Mouse (Mus musculus) intestine, postnatal 0 days (tissue): ENCODE results near the gene Nisch. TPM values are rescaled to one million over a fixed set of nuclear protein-coding genes. Genes with fewer than 3 reads are reported as not detected.

Experiments
- ATAC-seq: fragments of 200-750 bp; cut with Nextera tagmentation; 2 replicates; pipeline ENCODE4 v1.8.0; 2017; ENCODE audit warnings: mild to moderate bottlenecking, moderate TSS enrichment, moderate library complexity
- H3K27ac ChIP-seq: fragments of 300-500 bp; sonication (generic); 2 replicates; pipeline ENCODE4 v1.5.1; 2014; ENCODE audit warnings: mild to moderate bottlenecking, low read depth, low read length, moderate library complexity
- H3K27me3 ChIP-seq: fragments of 300-500 bp; sonication (generic); replicated peaks from 2 replicates; pipeline ENCODE4 v1.6.1; 2014; ENCODE audit warnings: low read length, mixed read lengths; ENCODE audit not compliant: control insufficient read depth, insufficient read depth
- H3K36me3 ChIP-seq: fragments of 300-500 bp; sonication (generic); 2 replicates; pipeline ENCODE4 v1.6.1; 2014; ENCODE audit warnings: mild to moderate bottlenecking, moderate library complexity; ENCODE audit not compliant: control insufficient read depth, insufficient read depth
- H3K4me1 ChIP-seq: fragments of 300-500 bp; sonication (generic); replicated peaks from 2 replicates; pipeline ENCODE4 v1.6.1; 2014; ENCODE audit warnings: antibody characterized with exemption, low read length, mixed read lengths; ENCODE audit not compliant: control insufficient read depth, insufficient read depth
- H3K4me2 ChIP-seq: fragments of 300-500 bp; sonication (generic); replicated peaks from 2 replicates; pipeline ENCODE4 v1.6.1; 2014; ENCODE audit warnings: low read depth, mild to moderate bottlenecking, moderate library complexity
- H3K4me3 ChIP-seq: fragments of 300-500 bp; sonication (generic); 2 replicates; pipeline ENCODE4 v1.5.1; 2014; ENCODE audit warnings: low read depth, low read length
- H3K9ac ChIP-seq: fragments of 300-500 bp; sonication (generic); 2 replicates; pipeline ENCODE4 v1.6.1; 2014; ENCODE audit warnings: mild to moderate bottlenecking, low read depth, low read length
- H3K9me3 ChIP-seq: fragments of 300-500 bp; sonication (generic); 2 replicates; pipeline ENCODE4 v1.6.1; 2016; ENCODE audit warnings: mixed run types; ENCODE audit not compliant: control insufficient read depth
- CTCF ChIP-seq: sonication (generic); IDR thresholded peaks from 2 replicates; pipeline ENCODE4 v1.5.1; 2016; ENCODE audit warnings: low read depth, mild to moderate bottlenecking, control low read depth, antibody characterized with exemption, moderate library complexity
- WGBS: fragments of 180-500 bp; shearing (Covaris S2); extraction: QIAGEN DNeasy Blood & Tissue Kit; methylation state at CpG from one replicate; pipeline ENCODE4 v1.1.7; 2014; 5-methylcytosine and 5-hydroxymethylcytosine counted together
- polyA plus RNA-seq: library from polyadenylated mRNA; unstranded; fragments of >200 nt; fragmentation: Nextera tagmentation; extraction: Ambion mirVana; gene quantifications from 2 replicates; pipeline ENCODE4 v1.2.1, GENCODE M21; 2015

Nisch gene
- polyA plus RNA-seq, 1 experiment from 2014 or later, result 74.1 TPM

DNA sequence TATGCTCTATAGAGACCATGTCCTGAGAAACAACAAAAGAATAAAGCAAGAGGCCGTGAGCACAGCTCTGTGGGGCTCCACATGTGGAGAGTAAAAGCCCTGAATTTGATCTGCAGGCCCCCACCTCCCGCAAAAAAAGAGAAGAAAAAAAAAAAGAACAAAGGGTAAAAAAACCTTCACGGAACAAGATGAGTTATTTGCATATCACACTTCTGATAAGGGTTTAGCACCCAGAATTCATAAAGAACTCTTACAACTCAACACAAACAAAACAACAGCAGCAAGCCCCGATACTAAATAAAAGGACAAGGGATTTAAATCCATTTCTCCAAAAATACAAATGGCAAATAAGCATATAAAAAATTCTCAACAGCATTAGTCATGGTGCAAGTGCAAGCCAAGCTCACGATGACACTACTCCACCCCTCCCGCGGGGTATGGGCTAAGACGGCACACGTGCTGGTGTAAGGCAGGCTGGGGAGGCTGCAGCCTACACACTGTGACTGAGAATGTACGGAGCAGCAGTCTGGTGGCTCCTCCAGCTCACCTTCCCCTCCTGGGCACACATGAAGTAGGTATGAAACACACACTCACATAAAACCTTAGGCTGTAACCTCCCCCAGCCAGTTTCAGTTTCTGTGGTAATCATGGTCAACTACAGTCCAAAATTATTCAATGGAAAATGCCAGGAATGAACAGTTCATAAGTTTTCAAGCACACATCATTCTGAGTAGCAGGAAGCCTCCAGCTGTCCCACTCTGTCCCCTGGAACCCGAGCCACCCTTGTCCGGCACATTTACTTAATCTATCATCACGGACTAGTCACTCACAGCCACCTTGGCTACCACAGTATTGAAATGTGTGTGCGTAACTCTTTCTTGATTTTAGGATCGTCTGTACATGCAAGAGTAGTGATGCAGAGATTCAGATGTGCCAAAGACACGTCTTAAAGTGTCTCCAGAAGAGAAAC, 18.9 kb downstream of the Nisch start:
- peaks cover 67% of the 10 kb centered on the region for H3K36me3 ChIP-seq
- H3K4me2 ChIP-seq, result no peak overlapping the region
- H3K4me1 ChIP-seq, result no peaks in the 10 kb centered on the region
- no peaks in the 10 kb centered on the region for H3K27me3 ChIP-seq
- H3K9ac ChIP-seq, result no peak overlapping the region
- TF ChIP-seq CTCF, result no peak
- no peak overlapping the region for H3K4me3 ChIP-seq
- no peaks in the 10 kb centered on the region for H3K9me3 ChIP-seq
- H3K27ac ChIP-seq, result peak overlapping the region; percentile 50; the same call in 1 of the 2 replicates
- WGBS, result 59% methylated on average over 16 of the region's 16 CpGs
- ATAC-seq, result no peak; the same call in 1 of the 2 replicates

DNA sequence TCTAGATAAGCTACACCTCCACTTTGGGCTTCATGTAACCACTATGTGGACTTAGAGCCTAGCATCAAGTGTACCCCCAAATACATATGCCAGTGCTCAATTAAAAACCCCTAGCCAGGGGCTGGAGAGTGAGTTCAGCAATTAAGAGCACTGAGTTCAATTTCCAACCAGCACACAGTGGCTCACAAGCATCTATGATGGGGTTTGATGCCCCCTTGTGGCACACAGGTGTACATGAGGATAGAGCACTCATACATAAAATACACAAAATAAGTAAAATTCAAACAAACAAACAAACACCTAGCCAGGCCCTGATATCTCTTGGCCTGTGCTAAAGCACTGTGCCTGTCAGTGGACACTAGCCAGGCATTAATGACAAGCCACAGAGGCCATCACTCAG, 20.8 kb downstream of the Nisch start:
- Histone ChIP-seq H3K9me3 (no peaks in the 10 kb centered on the region), H3K4me2 (no peak overlapping the region), H3K4me3 (no peak overlapping the region), H3K4me1 (no peaks in the 10 kb centered on the region), H3K27me3 (no peaks in the 10 kb centered on the region), H3K27ac (no peak overlapping the region), H3K9ac (no peak overlapping the region), H3K36me3 (peaks cover 69% of the 10 kb centered on the region)
- peak; percentile 76 for TF ChIP-seq CTCF
- ATAC-seq, result 0 out of 2 replicates have a peak, but pooled peaks have one; percentile 17

DNA sequence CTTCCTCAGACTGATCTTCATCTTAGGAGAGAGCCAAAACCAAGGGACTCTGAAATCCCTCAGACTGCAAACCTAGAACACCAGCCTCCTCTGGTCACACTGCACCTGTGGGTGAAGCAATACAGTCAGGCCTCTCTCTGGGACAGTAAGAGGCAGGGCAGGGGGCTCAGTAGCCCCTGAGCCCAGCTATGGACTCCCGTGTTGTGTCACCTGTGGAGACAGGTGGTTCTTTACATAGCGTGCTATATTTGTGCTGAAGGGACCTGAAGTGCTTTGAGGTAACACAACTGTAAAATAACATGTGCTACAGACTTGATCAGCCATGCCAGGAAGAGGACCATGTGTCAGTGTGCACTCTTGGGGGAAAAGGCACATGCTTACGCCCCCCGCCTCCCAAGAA, 21.2 kb downstream of the Nisch start:
- H3K27ac ChIP-seq, result no peak overlapping the region

DNA sequence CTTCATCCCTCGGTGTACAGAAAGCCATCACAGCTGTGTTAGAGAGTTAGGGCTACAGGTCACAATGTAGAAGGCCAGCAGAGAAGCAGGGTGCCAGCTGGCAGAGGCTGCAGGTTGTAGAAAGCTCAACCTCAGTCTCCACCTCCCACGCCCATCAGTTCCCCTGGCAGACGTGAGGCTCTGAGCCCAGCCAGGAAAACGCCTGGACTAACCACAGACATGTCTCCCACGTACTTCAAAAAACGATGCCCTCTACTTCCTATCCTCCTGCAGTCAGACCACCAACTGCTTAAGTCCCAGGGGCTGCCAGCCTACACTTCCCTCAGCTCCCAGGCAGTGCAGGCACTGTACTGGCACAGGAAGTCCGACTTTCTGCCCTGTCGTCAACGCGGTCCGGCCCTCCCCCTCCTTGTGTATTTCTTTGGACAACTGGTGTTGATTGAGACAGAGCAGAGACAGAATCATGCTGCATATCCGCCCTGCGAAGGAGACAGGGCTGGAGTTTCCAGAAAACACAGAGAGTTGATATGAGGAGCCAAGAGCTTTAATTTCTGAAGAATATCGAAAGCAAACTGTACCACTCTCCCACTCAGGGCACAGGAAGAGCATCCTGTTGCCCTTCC, 21.7 kb downstream of the Nisch start:
- 67% methylated on average over 14 of the region's 14 CpGs for WGBS
- Histone ChIP-seq H3K27ac (no peak overlapping the region), H3K4me3 (no peak overlapping the region), H3K9me3 (no peaks in the 10 kb centered on the region), H3K36me3 (peaks cover 69% of the 10 kb centered on the region), H3K4me2 (no peak overlapping the region), H3K9ac (no peak overlapping the region), H3K4me1 (no peaks in the 10 kb centered on the region), H3K27me3 (no peaks in the 10 kb centered on the region)
- TF ChIP-seq CTCF, result no peak
- ATAC-seq, result no peak

More for the DNA sequence above, 21.2 kb downstream of the Nisch start:
- Histone ChIP-seq H3K4me3 (no peak overlapping the region), H3K36me3 (peaks cover 69% of the 10 kb centered on the region), H3K9me3 (no peaks in the 10 kb centered on the region), H3K27me3 (no peaks in the 10 kb centered on the region), H3K4me2 (no peak overlapping the region), H3K9ac (no peak overlapping the region), H3K4me1 (no peaks in the 10 kb centered on the region)
- no peak for ATAC-seq
- TF ChIP-seq CTCF, result no peak
- WGBS, result 89% methylated on average over 4 of the region's 4 CpGs

DNA sequence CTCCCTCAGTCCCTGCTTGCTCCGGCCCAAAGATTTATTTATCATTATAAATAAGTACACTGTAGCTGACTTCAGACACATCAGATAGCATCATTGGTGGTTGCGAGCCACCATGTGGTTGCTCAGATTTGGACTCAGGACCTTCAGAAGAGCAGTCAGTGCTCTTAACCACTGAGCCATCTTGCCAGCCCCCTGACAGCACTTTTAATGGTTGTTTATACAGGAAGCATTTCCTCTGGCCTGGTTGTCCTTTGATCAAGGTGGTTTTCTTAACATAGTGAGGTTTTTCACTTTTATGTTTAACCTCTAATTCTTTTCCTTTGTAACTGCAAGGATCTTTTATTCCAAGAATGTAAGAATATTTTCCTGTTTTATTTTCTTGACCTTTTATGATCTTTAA, 22.3 kb downstream of the Nisch start:
- peaks cover 72% of the 10 kb centered on the region for H3K36me3 ChIP-seq
- H3K27me3 ChIP-seq, result no peaks in the 10 kb centered on the region
- no peaks in the 10 kb centered on the region for H3K9me3 ChIP-seq
- H3K4me1 ChIP-seq, result no peaks in the 10 kb centered on the region
- H3K9ac ChIP-seq, result no peak overlapping the region
- no peak for TF ChIP-seq CTCF
- no peak overlapping the region for H3K27ac ChIP-seq
- no peak overlapping the region for H3K4me2 ChIP-seq
- 86% methylated on average over 2 of the region's 2 CpGs for WGBS
- no peak for ATAC-seq
- H3K4me3 ChIP-seq, result no peak overlapping the region

DNA sequence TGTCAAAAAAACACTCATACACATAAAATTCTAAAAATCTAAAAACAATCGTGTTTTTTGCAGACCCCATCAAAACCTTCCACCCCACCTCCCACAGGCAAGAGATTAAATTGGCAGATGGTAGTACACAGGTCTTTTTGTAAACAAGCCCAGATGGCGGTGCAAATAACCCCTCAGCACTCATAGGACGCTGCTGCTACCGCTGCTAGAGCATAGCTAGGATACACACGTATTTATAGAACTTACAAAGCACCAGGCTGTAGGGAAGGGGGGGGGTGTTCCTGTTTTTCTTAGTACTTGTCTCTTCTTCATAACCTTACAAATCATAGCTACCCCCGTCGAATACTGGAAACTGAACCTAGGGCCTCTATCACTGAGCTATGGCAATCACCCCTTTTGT, 23.0 kb downstream of the Nisch start:
- no peak overlapping the region for H3K27ac ChIP-seq
- H3K4me2 ChIP-seq, result no peak overlapping the region
- ATAC-seq, result no peak
- H3K4me3 ChIP-seq, result no peak overlapping the region
- peaks cover 78% of the 10 kb centered on the region for H3K36me3 ChIP-seq
- 56% methylated on average over 7 of the region's 7 CpGs for WGBS
- no peaks in the 10 kb centered on the region for H3K27me3 ChIP-seq
- no peak overlapping the region for H3K9ac ChIP-seq
- H3K4me1 ChIP-seq, result no peaks in the 10 kb centered on the region
- no peaks in the 10 kb centered on the region for H3K9me3 ChIP-seq
- no peak for TF ChIP-seq CTCF
